Mouse (Mus musculus): Measurements from ENCODE around the gene Olfr373. TPM values are rescaled to one million over a fixed set of nuclear protein-coding genes. Genes with fewer than 3 reads are reported as not detected.
"Not testable (repeated sequence)": the region's sequence is repeated elsewhere in the genome, so short reads cannot be mapped to it uniquely, and the experiment has no call there.

The Olfr373 gene
- polyA plus RNA-seq, 1 experiment from 2014 or later: not detected

GRCm38 (mm10) chr8:72096721-72097120, 13.7 kb downstream of the Olfr373 start:
- DNase-seq (ENCODE audit: low spot score); H3K27me3 ChIP-seq (ENCODE audit: control insufficient read depth, insufficient read depth, low read length); H3K4me2 ChIP-seq (ENCODE audit: low read depth, low read length); H3K4me1 ChIP-seq (ENCODE audit: control insufficient read depth, insufficient read depth, low read length); H3K36me3 ChIP-seq (replicated peaks; ENCODE audit: control insufficient read depth, insufficient read depth, low read depth, low read length); ATAC-seq (replicated peaks; ENCODE audit: insufficient number of reproducible peaks, low FRiP score, low TSS enrichment, low read depth); H3K27ac ChIP-seq (replicated peaks; ENCODE audit: low read depth, low read length); H3K9me3 ChIP-seq (replicated peaks; ENCODE audit: control insufficient read depth, low read length); H3K4me3 ChIP-seq (ENCODE audit: low read depth, low read length); H3K9ac ChIP-seq (replicated peaks; ENCODE audit: low read length): not testable (repeated sequence)

GRCm38 (mm10) chr8:72099377-72100103, 16.6 kb downstream of the Olfr373 start:
- H3K27ac ChIP-seq (replicated peaks; ENCODE audit: low read depth, low read length); H3K9me3 ChIP-seq (replicated peaks; ENCODE audit: control insufficient read depth, low read length); H3K36me3 ChIP-seq (replicated peaks; ENCODE audit: control insufficient read depth, insufficient read depth, low read depth, low read length); H3K4me1 ChIP-seq (ENCODE audit: control insufficient read depth, insufficient read depth, low read length); H3K9ac ChIP-seq (replicated peaks; ENCODE audit: low read length); ATAC-seq (replicated peaks; ENCODE audit: insufficient number of reproducible peaks, low FRiP score, low TSS enrichment, low read depth); H3K4me3 ChIP-seq (ENCODE audit: low read depth, low read length); H3K27me3 ChIP-seq (ENCODE audit: control insufficient read depth, insufficient read depth, low read length); H3K4me2 ChIP-seq (ENCODE audit: low read depth, low read length); DNase-seq (ENCODE audit: low spot score): not testable (repeated sequence)
- 65% methylated on average over 6 of the region's 7 CpGs for WGBS

DNA sequence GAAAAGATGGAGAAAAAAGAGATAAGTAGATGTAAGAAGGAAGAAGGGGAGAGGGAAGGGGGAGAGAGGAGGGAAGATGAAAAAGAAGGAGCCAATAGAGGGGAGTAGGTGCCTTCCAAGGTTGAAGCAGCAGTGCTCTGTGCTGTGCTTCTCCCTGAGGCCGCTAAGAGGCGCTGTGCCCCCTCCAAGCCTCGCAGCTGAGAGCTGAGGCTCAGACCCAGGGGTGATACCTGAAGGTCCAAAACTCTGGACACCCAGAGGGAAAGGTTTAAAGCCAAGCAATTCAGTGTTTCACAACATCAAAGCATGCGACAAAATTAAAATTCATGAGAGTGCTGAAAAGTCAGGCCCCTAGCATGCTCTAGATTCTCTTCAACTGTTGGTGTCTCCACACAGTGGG, 22.2 kb downstream of the Olfr373 start:
- Histone ChIP-seq H3K27ac (replicated peaks; ENCODE audit: low read depth, low read length) (no peak overlapping the region), H3K4me3 (ENCODE audit: low read depth, low read length) (no peak overlapping the region), H3K4me1 (ENCODE audit: control insufficient read depth, insufficient read depth, low read length) (no peaks in the 10 kb centered on the region), H3K27me3 (ENCODE audit: control insufficient read depth, insufficient read depth, low read length) (no peaks in the 10 kb centered on the region), H3K9me3 (replicated peaks; ENCODE audit: control insufficient read depth, low read length) (no peaks in the 10 kb centered on the region), H3K9ac (replicated peaks; ENCODE audit: low read length) (no peak overlapping the region), H3K36me3 (replicated peaks; ENCODE audit: control insufficient read depth, insufficient read depth, low read depth, low read length) (no peaks in the 10 kb centered on the region), H3K4me2 (ENCODE audit: low read depth, low read length) (no peak overlapping the region)
- ATAC-seq (replicated peaks; ENCODE audit: insufficient number of reproducible peaks, low FRiP score, low TSS enrichment, low read depth) (no peak), DNase-seq (ENCODE audit: low spot score) (no peak)
- WGBS: 23% methylated on average over 4 of the region's 4 CpGs

DNA sequence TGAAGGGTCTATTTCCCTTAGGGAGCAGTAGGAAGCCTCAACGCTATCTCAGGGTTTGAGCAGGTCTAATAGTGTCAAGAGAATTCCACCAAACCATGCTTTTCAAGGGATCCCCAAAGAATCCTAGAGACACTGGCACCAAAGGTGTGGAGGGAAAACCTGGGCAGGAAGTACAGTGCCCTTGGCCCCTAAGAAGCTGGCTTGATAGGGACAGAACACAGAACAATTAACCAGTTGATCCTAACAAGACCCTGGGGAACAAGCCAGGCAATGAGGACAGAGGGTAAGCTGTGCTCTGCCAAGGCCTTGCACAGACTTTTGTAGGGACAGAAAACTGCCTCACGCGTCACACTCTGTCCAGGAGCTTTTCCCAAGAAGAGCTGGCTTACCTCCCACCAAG, 23.8 kb downstream of the Olfr373 start, which contains the start of gene Olfr374:
TSS of gene Olfr374 (plus strand) at position 301 of the 400 bp plus-strand sequence.
- ATAC-seq (replicated peaks; ENCODE audit: insufficient number of reproducible peaks, low FRiP score, low TSS enrichment, low read depth): no peak
- 89% methylated on average over 3 of the region's 3 CpGs for WGBS
- H3K4me1 ChIP-seq (ENCODE audit: control insufficient read depth, insufficient read depth, low read length): no peaks in the 10 kb centered on the region

DNA sequence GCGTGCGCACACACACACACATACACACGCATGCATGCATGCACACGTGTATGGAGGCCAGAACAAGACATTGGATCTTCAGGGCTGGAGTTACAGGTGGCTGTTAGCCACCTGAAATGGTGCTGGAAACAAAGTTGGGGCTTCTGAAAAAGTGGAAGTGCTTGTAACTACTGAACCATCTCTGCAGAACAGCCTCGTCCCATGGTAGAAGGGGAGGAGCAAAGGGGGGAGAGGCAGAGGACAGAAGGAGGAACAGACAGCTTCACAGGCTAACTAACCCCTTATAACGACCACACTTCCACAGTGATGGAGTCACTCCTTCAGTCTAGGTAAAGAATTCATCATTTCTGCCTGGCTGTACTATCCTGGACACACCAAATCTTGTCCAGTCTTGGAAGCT, 27.9 kb downstream of the Olfr373 start:
- Histone ChIP-seq H3K4me1 (ENCODE audit: control insufficient read depth, insufficient read depth, low read length) (no peaks in the 10 kb centered on the region), H3K4me2 (ENCODE audit: low read depth, low read length) (no peak overlapping the region), H3K4me3 (ENCODE audit: low read depth, low read length) (no peak overlapping the region), H3K27me3 (ENCODE audit: control insufficient read depth, insufficient read depth, low read length) (no peaks in the 10 kb centered on the region), H3K9me3 (replicated peaks; ENCODE audit: control insufficient read depth, low read length) (no peaks in the 10 kb centered on the region), H3K9ac (replicated peaks; ENCODE audit: low read length) (no peak overlapping the region), H3K27ac (replicated peaks; ENCODE audit: low read depth, low read length) (no peak overlapping the region), H3K36me3 (replicated peaks; ENCODE audit: control insufficient read depth, insufficient read depth, low read depth, low read length) (no peaks in the 10 kb centered on the region)
- WGBS: 76% methylated on average over 6 of the region's 6 CpGs
- ATAC-seq (replicated peaks; ENCODE audit: insufficient number of reproducible peaks, low FRiP score, low TSS enrichment, low read depth): no peak
- DNase-seq (ENCODE audit: low spot score): no peak

More for the DNA sequence above, 23.8 kb downstream of the Olfr373 start, which contains the start of gene Olfr374:
- Histone ChIP-seq H3K9me3 (replicated peaks; ENCODE audit: control insufficient read depth, low read length) (no peaks in the 10 kb centered on the region), H3K4me3 (ENCODE audit: low read depth, low read length) (no peak within 1 kb of the TSS), H3K27ac (replicated peaks; ENCODE audit: low read depth, low read length) (no peak within 1 kb of the TSS), H3K9ac (replicated peaks; ENCODE audit: low read length) (no peak within 1 kb of the TSS), H3K4me2 (ENCODE audit: low read depth, low read length) (no peak within 1 kb of the TSS), H3K36me3 (replicated peaks; ENCODE audit: control insufficient read depth, insufficient read depth, low read depth, low read length) (no peaks in the 10 kb centered on the region), H3K27me3 (ENCODE audit: control insufficient read depth, insufficient read depth, low read length) (no peaks in the 10 kb centered on the region)
- DNase-seq (ENCODE audit: low spot score): no peak

DNA sequence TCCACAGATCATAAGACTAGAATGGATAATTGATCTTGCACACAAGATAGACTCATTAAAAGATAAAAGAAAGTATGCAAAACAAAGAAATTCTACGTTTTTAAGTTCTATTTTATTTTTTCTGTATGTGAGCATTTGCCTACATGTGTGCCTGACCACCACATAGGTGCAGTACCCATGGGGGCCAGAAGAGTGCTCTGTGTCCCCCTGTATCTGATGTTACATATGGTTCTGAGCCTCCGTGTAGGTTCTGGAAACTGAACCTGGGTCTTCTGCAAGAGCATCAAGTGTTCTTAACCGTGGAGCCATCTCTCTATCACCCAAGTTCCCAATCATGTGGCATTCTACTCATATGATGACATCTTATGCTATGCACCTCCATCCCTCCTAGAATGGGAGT, 29.5 kb downstream of the Olfr373 start:
- Histone ChIP-seq H3K27me3 (ENCODE audit: control insufficient read depth, insufficient read depth, low read length) (no peaks in the 10 kb centered on the region), H3K36me3 (replicated peaks; ENCODE audit: control insufficient read depth, insufficient read depth, low read depth, low read length) (no peaks in the 10 kb centered on the region), H3K4me3 (ENCODE audit: low read depth, low read length) (no peak overlapping the region), H3K9ac (replicated peaks; ENCODE audit: low read length) (no peak overlapping the region), H3K4me2 (ENCODE audit: low read depth, low read length) (no peak overlapping the region), H3K27ac (replicated peaks; ENCODE audit: low read depth, low read length) (no peak overlapping the region), H3K4me1 (ENCODE audit: control insufficient read depth, insufficient read depth, low read length) (no peaks in the 10 kb centered on the region), H3K9me3 (replicated peaks; ENCODE audit: control insufficient read depth, low read length) (no peaks in the 10 kb centered on the region)
- 75% methylated on average over 3 of the region's 3 CpGs for WGBS
- ATAC-seq (replicated peaks; ENCODE audit: insufficient number of reproducible peaks, low FRiP score, low TSS enrichment, low read depth) (no peak), DNase-seq (ENCODE audit: low spot score) (no peak)

DNA sequence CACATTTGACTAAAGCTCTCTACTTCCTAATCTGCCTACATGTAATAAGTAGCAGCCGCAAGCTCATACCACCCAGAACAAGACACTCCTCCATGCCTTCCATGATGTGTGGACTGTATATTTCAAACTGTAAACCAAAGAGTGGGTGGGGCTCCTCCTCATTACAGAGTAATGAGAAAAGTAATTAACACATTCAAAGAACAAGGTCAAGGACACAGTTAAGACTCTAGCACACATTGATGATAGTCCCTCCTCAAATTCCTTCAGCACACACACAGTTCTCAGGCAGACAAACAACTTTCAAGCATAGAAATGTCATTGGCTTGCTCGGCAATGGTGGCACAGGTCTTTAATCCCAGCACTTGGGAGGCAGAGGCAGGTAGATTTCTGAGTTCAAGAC, 32.2 kb downstream of the Olfr373 start:
- H3K4me1 ChIP-seq (ENCODE audit: control insufficient read depth, insufficient read depth, low read length): no peaks in the 10 kb centered on the region
- H3K4me3 ChIP-seq (ENCODE audit: low read depth, low read length): no peak overlapping the region
- no peaks in the 10 kb centered on the region for H3K27me3 ChIP-seq (ENCODE audit: control insufficient read depth, insufficient read depth, low read length)
- no peak overlapping the region for H3K9ac ChIP-seq (replicated peaks; ENCODE audit: low read length)
- H3K27ac ChIP-seq (replicated peaks; ENCODE audit: low read depth, low read length): no peak overlapping the region
- H3K36me3 ChIP-seq (replicated peaks; ENCODE audit: control insufficient read depth, insufficient read depth, low read depth, low read length): no peaks in the 10 kb centered on the region
- H3K4me2 ChIP-seq (ENCODE audit: low read depth, low read length): no peak overlapping the region
- no peaks in the 10 kb centered on the region for H3K9me3 ChIP-seq (replicated peaks; ENCODE audit: control insufficient read depth, low read length)
- DNase-seq (ENCODE audit: low spot score): no peak
- 81% methylated on average over 2 of the region's 2 CpGs for WGBS
- ATAC-seq (replicated peaks; ENCODE audit: insufficient number of reproducible peaks, low FRiP score, low TSS enrichment, low read depth): no peak

GRCm38 (mm10) chr8:72118616-72119015, 35.6 kb downstream of the Olfr373 start:
- Histone ChIP-seq H3K27ac (replicated peaks; ENCODE audit: low read depth, low read length) (no peak overlapping the region), H3K4me3 (ENCODE audit: low read depth, low read length) (no peak overlapping the region), H3K4me2 (ENCODE audit: low read depth, low read length) (no peak overlapping the region), H3K27me3 (ENCODE audit: control insufficient read depth, insufficient read depth, low read length) (no peaks in the 10 kb centered on the region), H3K4me1 (ENCODE audit: control insufficient read depth, insufficient read depth, low read length) (no peaks in the 10 kb centered on the region), H3K9ac (replicated peaks; ENCODE audit: low read length) (no peak overlapping the region), H3K9me3 (replicated peaks; ENCODE audit: control insufficient read depth, low read length) (no peaks in the 10 kb centered on the region), H3K36me3 (replicated peaks; ENCODE audit: control insufficient read depth, insufficient read depth, low read depth, low read length) (no peaks in the 10 kb centered on the region)
- DNase-seq (ENCODE audit: low spot score): no peak
- 59% methylated on average over 4 of the region's 4 CpGs for WGBS
- ATAC-seq (replicated peaks; ENCODE audit: insufficient number of reproducible peaks, low FRiP score, low TSS enrichment, low read depth): no peak
